Mouse (Mus musculus): ENCODE data around the gene Bola1.

GRCm38 (mm10) chr3:96240799-96241197 lies 21.3 kb upstream of the Bola1 start:
- no peak for TF ChIP-seq CTCF (IDR thresholded peaks at IDR 0.05; ENCODE audit: control insufficient read depth, insufficient read depth, insufficient replicate concordance, low read depth, low read length)
- TF ChIP-seq POLR2A (IDR thresholded peaks at IDR 0.05; ENCODE audit: control insufficient read depth, low read depth, low read length), result no peak

All from testis, adult 2 months (tissue).